25 mouse cellular contexts compared by ENCODE assay signal in the genomic region with DNA sequence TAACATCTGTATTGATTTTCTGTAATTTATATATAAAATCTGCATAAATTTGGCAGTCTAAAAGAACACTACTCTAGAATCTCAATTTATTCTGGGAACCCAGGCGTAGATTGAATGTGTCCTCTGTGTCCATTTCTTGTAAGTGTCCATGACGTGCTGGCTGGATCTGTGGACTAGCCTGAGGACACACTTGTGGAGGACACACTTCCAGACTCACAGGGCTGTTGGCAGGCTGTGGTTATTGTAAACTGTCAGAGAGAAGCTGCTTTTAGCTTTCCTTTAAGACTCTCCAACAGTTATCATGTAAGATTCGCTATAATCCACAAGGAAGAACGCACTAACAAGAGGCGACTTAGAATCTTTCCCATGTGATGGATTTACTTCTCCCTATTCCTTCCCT.
DNase-seq lines count a peak whose midpoint lies in the region; ATAC-seq lines count a peak whose summit lies in the region.
"Had no signal": no experiment of that assay in that cellular context is flagged by ENCODE, and none has a peak within 500 bp of the region (broad histone marks: within the 10 kb centered on the region; RNA-seq: fewer than 3 reads in every experiment).

No protein-coding gene starts in this region.

- no peaks in the 10 kb centered on the region for H3K4me1 ChIP-seq in lung, embryonic 16.5 days (replicated peaks; ENCODE audit: control insufficient read depth, insufficient read depth, low read length)
- H3K4me1 ChIP-seq: embryonic facial prominence, embryonic 13.5 days; forebrain, embryonic 10.5 days; forebrain, embryonic 12.5 days had no signal

- H3K9me3 ChIP-seq in lung, embryonic 16.5 days (ENCODE audit: control insufficient read depth, low read length) = no peaks in the 10 kb centered on the region
- H3K9me3 ChIP-seq: embryonic facial prominence, embryonic 13.5 days; embryonic facial prominence, embryonic 15.5 days; forebrain, embryonic 10.5 days; forebrain, embryonic 12.5 days had no signal

- no peaks in the 10 kb centered on the region for H3K27me3 ChIP-seq in lung, embryonic 16.5 days (ENCODE audit: control insufficient read depth, insufficient read depth, low read depth, low read length)
- H3K27me3 ChIP-seq: embryonic facial prominence, embryonic 13.5 days; embryonic facial prominence, embryonic 15.5 days; forebrain, embryonic 12.5 days had no signal

- H3K4me3 ChIP-seq in lung, embryonic 16.5 days (ENCODE audit: low read length) = no peak overlapping the region
- H3K4me3 ChIP-seq: embryonic facial prominence, embryonic 13.5 days; embryonic facial prominence, embryonic 15.5 days; erythroblast, embryonic 14.5 days; forebrain, embryonic 10.5 days; forebrain, embryonic 12.5 days had no signal

- H3K9ac ChIP-seq in lung, embryonic 16.5 days (ENCODE audit: low read length) = no peak overlapping the region
- H3K9ac ChIP-seq: embryonic facial prominence, embryonic 13.5 days; embryonic facial prominence, embryonic 15.5 days; forebrain, embryonic 12.5 days had no signal

- no peaks in the 10 kb centered on the region for H3K36me3 ChIP-seq in lung, embryonic 16.5 days (ENCODE audit: control insufficient read depth, insufficient read depth, low read length)
- H3K36me3 ChIP-seq: embryonic facial prominence, embryonic 13.5 days; embryonic facial prominence, embryonic 15.5 days; forebrain, embryonic 10.5 days; forebrain, embryonic 12.5 days had no signal

- peak; percentile 66 for ATAC-seq in lung, embryonic 16.5 days (ENCODE audit: low read depth)
- ATAC-seq: activated CD4-positive, CD25-positive, alpha-beta regulatory T cell, adult 4 months; forebrain, embryonic 14.5 days; forebrain, embryonic 16.5 days; Patski had no signal

- DNase-seq in lung, postnatal 25 days (ENCODE audit: low spot score) = no peak
- DNase-seq in lung, postnatal 10 days = peak; percentile 68
- DNase-seq in lung, postnatal 14 days = peak; percentile 19
- DNase-seq in lung, postnatal 4 days = peak; percentile 14 to 53
- DNase-seq in MN1 (ENCODE audit: low spot score) = no peak
- no peak for DNase-seq in cerebellum, adult 11-12 months
- DNase-seq: adrenal gland, adult 8-10 months; adrenal gland, postnatal 14 days; adrenal gland, postnatal 36 days; cerebellum, adult 18-20 months; cerebellum, adult 8-10 months; cerebellum, adult 9-11 months; cerebellum, postnatal 14 days; cerebellum, postnatal 36 days; embryo, embryonic 11 days had no signal

- WGBS in lung, embryonic 16.5 days = 61% methylated on average over 5 of the region's 5 CpGs

- H3K4me2 ChIP-seq in lung, embryonic 16.5 days (ENCODE audit: low read depth, low read length) = no peak overlapping the region
- H3K4me2 ChIP-seq: embryonic facial prominence, embryonic 13.5 days; embryonic facial prominence, embryonic 15.5 days; forebrain, embryonic 12.5 days had no signal

- no peak overlapping the region for H3K27ac ChIP-seq in lung, embryonic 16.5 days (ENCODE audit: low read length)
- H3K27ac ChIP-seq: embryonic facial prominence, embryonic 13.5 days; embryonic facial prominence, embryonic 15.5 days; forebrain, embryonic 10.5 days; forebrain, embryonic 12.5 days had no signal

Comparison
In these comparisons a context has a peak if more than half of its experiments do, and no peak if none do; other contexts are left out.
1. DNase-seq: peak in lung, postnatal 10 days (single experiment), lung, postnatal 14 days (single experiment) and lung, postnatal 4 days (2 of 2); none in lung, postnatal 25 days (single experiment), MN1 (single experiment) and cerebellum, adult 11-12 months (single experiment).